Mouse (Mus musculus): ENCODE results near the gene Ptgis.

DNA sequence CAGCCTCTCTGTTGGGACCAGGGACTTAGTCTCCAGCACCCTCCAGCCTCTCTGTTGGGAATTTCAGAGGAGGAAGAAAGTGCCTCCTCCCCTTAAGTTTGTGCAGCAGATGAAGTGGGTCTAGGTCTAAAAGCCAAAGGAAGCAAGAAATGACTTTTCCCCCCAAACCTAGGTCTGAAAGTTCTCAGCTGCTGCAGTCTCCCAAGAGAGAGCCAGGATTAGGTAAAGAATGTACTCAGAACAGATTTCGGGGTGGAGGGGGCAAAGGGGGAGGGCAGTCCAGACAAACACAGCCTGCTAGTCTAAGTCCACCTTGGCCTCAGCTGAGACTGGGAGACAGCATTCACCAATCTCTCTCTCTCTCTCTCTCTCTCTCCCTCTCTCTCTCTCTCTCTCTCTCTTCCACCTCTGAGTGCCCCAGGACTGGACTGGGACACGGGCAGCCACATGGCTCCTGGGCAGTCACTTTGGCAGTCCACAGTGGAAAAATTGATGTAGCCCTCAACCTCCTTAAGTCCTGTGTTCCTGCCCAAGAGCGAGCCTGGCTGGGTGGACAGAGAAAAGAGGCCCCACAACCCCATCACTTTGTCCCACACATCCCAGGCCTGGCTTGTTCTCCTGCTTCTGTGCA, 11.8 kb upstream of the Ptgis start:
- TF ChIP-seq CTCF (IDR thresholded peaks at IDR 0.05; ENCODE audit: control insufficient read depth, insufficient read depth, insufficient read length) (no peak), USF1 (IDR thresholded peaks at IDR 0.05; ENCODE audit: low read depth) (no peak)
